Mouse (Mus musculus): ENCODE measurements at regions not wholly inside any gene's neighbourhood (a gene's known extent, or its start where the extent isn't known, plus 50 kb on each side); places are given as distances from the start of the nearest gene placed in this dataset.
"Not testable (repeated sequence)": the region's sequence is repeated elsewhere in the genome, so short reads cannot be mapped to it uniquely, and the experiment has no call there.

- Histone ChIP-seq H3K27ac (ENCODE audit: low read depth, low read length) (no peak overlapping the region), H3K4me2 (ENCODE audit: low read depth, low read length, severe bottlenecking) (no peak overlapping the region), H3K4me1 (replicated peaks; ENCODE audit: control insufficient read depth, insufficient read depth, low read length) (no peaks in the 10 kb centered on the region), H3K9ac (ENCODE audit: low read length) (no peak overlapping the region), H3K9me3 (ENCODE audit: control insufficient read depth, low read length) (no peaks in the 10 kb centered on the region), H3K36me3 (ENCODE audit: control insufficient read depth, insufficient read depth, low read length) (no peaks in the 10 kb centered on the region), H3K27me3 (ENCODE audit: control insufficient read depth, insufficient read depth, low read length) (no peaks in the 10 kb centered on the region), H3K4me3 (ENCODE audit: low read depth, low read length) (no peak overlapping the region)
- 88% methylated on average over 2 of the region's 2 CpGs for WGBS
- DNase-seq (ENCODE audit: low spot score) (no peak), ATAC-seq (replicated peaks; ENCODE audit: low FRiP score) (no peak)
Measured at GRCm38 (mm10) chr2:98112023-98112422, 550.0 kb upstream of the Gm10801 start.

- Histone ChIP-seq H3K36me3 (ENCODE audit: control insufficient read depth, insufficient read depth, low read length) (no peaks in the 10 kb centered on the region), H3K4me2 (ENCODE audit: low read depth, low read length, severe bottlenecking) (no peak overlapping the region), H3K9ac (ENCODE audit: low read length) (no peak overlapping the region), H3K9me3 (ENCODE audit: control insufficient read depth, low read length) (no peaks in the 10 kb centered on the region), H3K27ac (ENCODE audit: low read depth, low read length) (no peak overlapping the region), H3K4me1 (replicated peaks; ENCODE audit: control insufficient read depth, insufficient read depth, low read length) (no peaks in the 10 kb centered on the region), H3K4me3 (ENCODE audit: low read depth, low read length) (no peak overlapping the region), H3K27me3 (ENCODE audit: control insufficient read depth, insufficient read depth, low read length) (no peaks in the 10 kb centered on the region)
- WGBS, result 75% methylated on average over 2 of the region's 2 CpGs
- no peak for DNase-seq (ENCODE audit: low spot score)
- ATAC-seq (replicated peaks; ENCODE audit: low FRiP score), result no peak
Measured at GRCm38 (mm10) chr2:98123441-98123840, 538.6 kb upstream of the Gm10801 start.

DNA sequence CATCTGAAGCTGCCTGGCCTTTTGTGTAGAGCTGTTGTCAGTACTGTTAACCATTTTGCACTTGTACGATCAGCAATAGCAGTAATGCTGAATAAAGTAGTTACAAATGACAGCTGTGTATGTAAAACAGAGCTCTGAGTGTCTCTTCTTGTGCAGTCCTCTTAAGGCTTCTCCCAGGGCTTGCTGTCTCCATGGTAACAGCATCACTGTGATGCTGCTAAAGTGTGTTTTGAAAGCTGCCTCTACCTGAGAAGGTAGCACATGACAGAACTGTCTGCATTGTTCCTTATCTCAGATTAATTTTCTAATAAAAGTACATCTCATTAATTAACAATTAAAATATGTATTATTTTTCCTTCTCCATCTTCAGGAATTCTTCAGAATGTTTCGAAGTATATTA is 537.4 kb upstream of the Gm10801 start:
- 76% methylated on average over 2 of the region's 2 CpGs for WGBS
- H3K27me3 ChIP-seq (ENCODE audit: control insufficient read depth, insufficient read depth, low read length), result no peaks in the 10 kb centered on the region
- no peaks in the 10 kb centered on the region for H3K9me3 ChIP-seq (ENCODE audit: control insufficient read depth, low read length)
- H3K4me1 ChIP-seq (replicated peaks; ENCODE audit: control insufficient read depth, insufficient read depth, low read length), result no peaks in the 10 kb centered on the region
- H3K36me3 ChIP-seq (ENCODE audit: control insufficient read depth, insufficient read depth, low read length), result no peaks in the 10 kb centered on the region
- no peak overlapping the region for H3K4me3 ChIP-seq (ENCODE audit: low read depth, low read length)
- no peak overlapping the region for H3K27ac ChIP-seq (ENCODE audit: low read depth, low read length)
- H3K9ac ChIP-seq (ENCODE audit: low read length), result no peak overlapping the region
- no peak overlapping the region for H3K4me2 ChIP-seq (ENCODE audit: low read depth, low read length, severe bottlenecking)
- ATAC-seq (replicated peaks; ENCODE audit: low FRiP score) (0 out of 2 replicates have a peak, but pooled peaks have one; percentile 5), DNase-seq (ENCODE audit: low spot score) (no peak)

GRCm38 (mm10) chr2:98140461-98140860 is 521.6 kb upstream of the Gm10801 start:
- not testable (repeated sequence) for DNase-seq (ENCODE audit: low spot score); H3K4me3 ChIP-seq (ENCODE audit: low read depth, low read length); H3K9me3 ChIP-seq (ENCODE audit: control insufficient read depth, low read length); H3K27ac ChIP-seq (ENCODE audit: low read depth, low read length); H3K27me3 ChIP-seq (ENCODE audit: control insufficient read depth, insufficient read depth, low read length); H3K4me2 ChIP-seq (ENCODE audit: low read depth, low read length, severe bottlenecking); ATAC-seq (replicated peaks; ENCODE audit: low FRiP score); H3K9ac ChIP-seq (ENCODE audit: low read length); H3K36me3 ChIP-seq (ENCODE audit: control insufficient read depth, insufficient read depth, low read length); H3K4me1 ChIP-seq (replicated peaks; ENCODE audit: control insufficient read depth, insufficient read depth, low read length)
- 91% methylated on average over 8 of the region's 8 CpGs for WGBS

- no peak overlapping the region for H3K27ac ChIP-seq (ENCODE audit: low read depth, low read length)
- H3K4me2 ChIP-seq (ENCODE audit: low read depth, low read length, severe bottlenecking), result no peak overlapping the region
- H3K4me1 ChIP-seq (replicated peaks; ENCODE audit: control insufficient read depth, insufficient read depth, low read length), result no peaks in the 10 kb centered on the region
- no peak for ATAC-seq (replicated peaks; ENCODE audit: low FRiP score)
- H3K27me3 ChIP-seq (ENCODE audit: control insufficient read depth, insufficient read depth, low read length), result no peaks in the 10 kb centered on the region
- no peak for DNase-seq (ENCODE audit: low spot score)
- H3K36me3 ChIP-seq (ENCODE audit: control insufficient read depth, insufficient read depth, low read length), result no peaks in the 10 kb centered on the region
- no peaks in the 10 kb centered on the region for H3K9me3 ChIP-seq (ENCODE audit: control insufficient read depth, low read length)
- H3K9ac ChIP-seq (ENCODE audit: low read length), result no peak overlapping the region
- no peak overlapping the region for H3K4me3 ChIP-seq (ENCODE audit: low read depth, low read length)
Measured at GRCm38 (mm10) chr2:98143711-98144110, 518.3 kb upstream of the Gm10801 start.

Measured in forebrain, embryonic 11.5 days (tissue).